Mouse (Mus musculus) olfactory bulb, adult 2 months (tissue): Measurements from ENCODE around the gene Fdx1. TPM values are rescaled to one million over a fixed set of nuclear protein-coding genes. Genes with fewer than 3 reads are reported as not detected.

Experiments
- H3K27ac ChIP-seq: fragments of 200-500 bp; 2 replicates; pipeline ENCODE4 v1.5.1; 2012; ENCODE audit warnings: low read depth, low read length; ENCODE audit not compliant: insufficient read depth
- H3K4me1 ChIP-seq: fragments of 200-500 bp; 2 replicates; pipeline ENCODE4 v1.6.1; 2012; ENCODE audit warnings: low read length; ENCODE audit not compliant: control insufficient read depth, insufficient read depth
- H3K4me3 ChIP-seq: fragments of 200-500 bp; 2 replicates; pipeline ENCODE4 v1.5.1; 2012; ENCODE audit warnings: mild to moderate bottlenecking, low read depth, low read length, moderate library complexity; ENCODE audit not compliant: insufficient read depth
- CTCF ChIP-seq: fragments of 200-500 bp; IDR thresholded peaks from 2 replicates; pipeline ENCODE4 v1.5.1; 2012; ENCODE audit warnings: low read depth, mild to moderate bottlenecking, low read length, moderate library complexity; ENCODE audit not compliant: insufficient read depth
- POLR2A ChIP-seq: fragments of 200-500 bp; IDR thresholded peaks from 2 replicates; pipeline ENCODE4 v1.6.1; 2012; ENCODE audit warnings: mild to moderate bottlenecking, low read depth, low read length, moderate library complexity; ENCODE audit not compliant: insufficient read depth
- WGBS: fragments of 180-500 bp; shearing (Covaris S2); methylation state at CpG from one replicate; pipeline ENCODE4 v1.1.7; 2018; 5-methylcytosine and 5-hydroxymethylcytosine counted together
- polyA plus RNA-seq: library from polyadenylated mRNA; stranded (reverse); fragments of >200 nt; gene quantifications from 2 replicates; pipeline ENCODE4 v1.2.4, GENCODE M21; 2012; ENCODE audit warnings: low replicate concordance; ENCODE audit not compliant: missing spikeins, insufficient read depth, insufficient read length

Fdx1 gene
- polyA plus RNA-seq, 1 experiment: not detected

- no peak overlapping the region for H3K27ac ChIP-seq
- TF ChIP-seq POLR2A (no peak), CTCF (no peak)
- H3K4me1 ChIP-seq: no peaks in the 10 kb centered on the region
- no peak overlapping the region for H3K4me3 ChIP-seq
- WGBS: 81% methylated on average over 1 of the region's 1 CpGs
Measured at GRCm38 (mm10) chr9:51950667-51951066, 12.7 kb downstream of the Fdx1 start.

- WGBS: 73% methylated on average over 3 of the region's 3 CpGs
- TF ChIP-seq CTCF (no peak), POLR2A (no peak)
- Histone ChIP-seq H3K27ac (no peak overlapping the region), H3K4me3 (no peak overlapping the region), H3K4me1 (no peaks in the 10 kb centered on the region)
Measured at GRCm38 (mm10) chr9:51950225-51950624, 13.1 kb downstream of the Fdx1 start.

- no peak for TF ChIP-seq CTCF
- TF ChIP-seq POLR2A: no peak
- no peaks in the 10 kb centered on the region for H3K4me1 ChIP-seq
- no peak overlapping the region for H3K4me3 ChIP-seq
- no peak overlapping the region for H3K27ac ChIP-seq
- 92% methylated on average over 6 of the region's 6 CpGs for WGBS
Measured at GRCm38 (mm10) chr9:51943934-51944333, 19.4 kb downstream of the Fdx1 start.

- 0 out of 2 replicates have a peak, but pooled peaks cover 2% of the 10 kb centered on the region for H3K4me1 ChIP-seq
- no peak for TF ChIP-seq POLR2A
- TF ChIP-seq CTCF: no peak
- H3K4me3 ChIP-seq: no peak overlapping the region
- no peak overlapping the region for H3K27ac ChIP-seq
- 55% methylated on average over 1 of the region's 1 CpGs for WGBS
Measured at GRCm38 (mm10) chr9:51934641-51935040, 28.7 kb downstream of the Fdx1 start.

- Histone ChIP-seq H3K4me3 (no peak overlapping the region), H3K27ac (no peak overlapping the region), H3K4me1 (peaks cover 6% of the 10 kb centered on the region; the same call in 1 of the 2 replicates)
- 88% methylated on average over 3 of the region's 3 CpGs for WGBS
- TF ChIP-seq POLR2A (no peak), CTCF (no peak)
Measured at GRCm38 (mm10) chr9:51931997-51932396, 31.4 kb downstream of the Fdx1 start.

GRCm38 (mm10) chr9:51931054-51931690, 32.2 kb downstream of the Fdx1 start:
- WGBS: 89% methylated on average over 7 of the region's 7 CpGs
- H3K4me1 ChIP-seq: peaks cover 6% of the 10 kb centered on the region
- TF ChIP-seq CTCF: no peak
- TF ChIP-seq POLR2A: no peak
- H3K27ac ChIP-seq: no peak overlapping the region
- no peak overlapping the region for H3K4me3 ChIP-seq

- H3K4me1 ChIP-seq: peaks cover 10% of the 10 kb centered on the region
- WGBS: 85% methylated on average over 5 of the region's 5 CpGs
- TF ChIP-seq CTCF (no peak), POLR2A (no peak)
- no peak overlapping the region for H3K4me3 ChIP-seq
- no peak overlapping the region for H3K27ac ChIP-seq
Measured at GRCm38 (mm10) chr9:51929972-51930371, 33.4 kb downstream of the Fdx1 start.

GRCm38 (mm10) chr9:51928659-51929058, 34.7 kb downstream of the Fdx1 start:
- peaks cover 17% of the 10 kb centered on the region for H3K4me1 ChIP-seq
- TF ChIP-seq POLR2A (no peak), CTCF (no peak)
- no peak overlapping the region for H3K4me3 ChIP-seq
- WGBS: 70% methylated on average over 7 of the region's 7 CpGs
- no peak overlapping the region for H3K27ac ChIP-seq

GRCm38 (mm10) chr9:51928116-51928515, 35.2 kb downstream of the Fdx1 start:
- WGBS: 68% methylated on average over 10 of the region's 10 CpGs
- Histone ChIP-seq H3K27ac (no peak overlapping the region), H3K4me3 (no peak overlapping the region), H3K4me1 (peaks cover 17% of the 10 kb centered on the region)
- no peak for TF ChIP-seq CTCF
- TF ChIP-seq POLR2A: no peak
